Mouse (Mus musculus) intestine, embryonic 14.5 days (tissue): ENCODE data around the gene Scap. TPM values are rescaled to one million over a fixed set of nuclear protein-coding genes. Genes with fewer than 3 reads are reported as not detected.

Source experiments
- ATAC-seq: fragments of 200-750 bp; cut with Nextera tagmentation; replicated peaks from 2 replicates; pipeline ENCODE4 v1.8.0; 2017; ENCODE audit warnings: low read depth, moderate number of reproducible peaks, moderate TSS enrichment, moderate library complexity; ENCODE audit not compliant: low FRiP score, low TSS enrichment
- DNase-seq: peaks from one replicate; pipeline ENCODE4 v3.0.0-alpha.2; 2018; ENCODE audit warnings: low spot score
- H3K27ac ChIP-seq: fragments of 300-500 bp; sonication (generic); 2 replicates; pipeline ENCODE4 v1.5.1; 2014; ENCODE audit warnings: low read depth, mild to moderate bottlenecking, control low read depth
- H3K27me3 ChIP-seq: fragments of 300-500 bp; sonication (generic); replicated peaks from 2 replicates; pipeline ENCODE4 v1.6.1; 2014; ENCODE audit warnings: low read length, control low read depth; ENCODE audit not compliant: control insufficient read depth, insufficient read depth
- H3K36me3 ChIP-seq: fragments of 300-500 bp; sonication (generic); 2 replicates; pipeline ENCODE4 v1.6.1; 2014; ENCODE audit warnings: low read length, control low read depth; ENCODE audit not compliant: control insufficient read depth, insufficient read depth
- H3K4me1 ChIP-seq: fragments of 300-500 bp; sonication (generic); replicated peaks from 2 replicates; pipeline ENCODE4 v1.6.1; 2014; ENCODE audit warnings: low read length, control low read depth, mixed read lengths; ENCODE audit not compliant: control insufficient read depth, insufficient read depth
- H3K4me2 ChIP-seq: fragments of 300-500 bp; sonication (generic); 2 replicates; pipeline ENCODE4 v1.6.1; 2014; ENCODE audit warnings: low read length
- H3K4me3 ChIP-seq: fragments of 300-500 bp; sonication (generic); 2 replicates; pipeline ENCODE4 v1.5.1; 2014; ENCODE audit warnings: low read depth, low read length, control low read depth, mixed read lengths
- H3K9ac ChIP-seq: fragments of 300-500 bp; sonication (generic); 2 replicates; pipeline ENCODE4 v1.6.1; 2014; ENCODE audit warnings: mild to moderate bottlenecking, low read length
- H3K9me3 ChIP-seq: fragments of 300-500 bp; sonication (generic); 2 replicates; pipeline ENCODE4 v1.6.1; 2016; ENCODE audit warnings: low read length, control low read depth; ENCODE audit not compliant: control insufficient read depth
- WGBS: fragments of 180-500 bp; shearing (Covaris S2); extraction: QIAGEN DNeasy Blood & Tissue Kit; methylation state at CpG from one replicate; pipeline ENCODE4 v1.1.7; 2014; 5-methylcytosine and 5-hydroxymethylcytosine counted together
- polyA plus RNA-seq: library from polyadenylated mRNA; unstranded; fragments of >200 nt; fragmentation: Nextera tagmentation; extraction: Ambion mirVana; gene quantifications from 2 replicates; pipeline ENCODE4 v1.2.1, GENCODE M21; 2014

Gene Scap
- polyA plus RNA-seq, 1 experiment from 2014 or later: 28.7 TPM

DNA sequence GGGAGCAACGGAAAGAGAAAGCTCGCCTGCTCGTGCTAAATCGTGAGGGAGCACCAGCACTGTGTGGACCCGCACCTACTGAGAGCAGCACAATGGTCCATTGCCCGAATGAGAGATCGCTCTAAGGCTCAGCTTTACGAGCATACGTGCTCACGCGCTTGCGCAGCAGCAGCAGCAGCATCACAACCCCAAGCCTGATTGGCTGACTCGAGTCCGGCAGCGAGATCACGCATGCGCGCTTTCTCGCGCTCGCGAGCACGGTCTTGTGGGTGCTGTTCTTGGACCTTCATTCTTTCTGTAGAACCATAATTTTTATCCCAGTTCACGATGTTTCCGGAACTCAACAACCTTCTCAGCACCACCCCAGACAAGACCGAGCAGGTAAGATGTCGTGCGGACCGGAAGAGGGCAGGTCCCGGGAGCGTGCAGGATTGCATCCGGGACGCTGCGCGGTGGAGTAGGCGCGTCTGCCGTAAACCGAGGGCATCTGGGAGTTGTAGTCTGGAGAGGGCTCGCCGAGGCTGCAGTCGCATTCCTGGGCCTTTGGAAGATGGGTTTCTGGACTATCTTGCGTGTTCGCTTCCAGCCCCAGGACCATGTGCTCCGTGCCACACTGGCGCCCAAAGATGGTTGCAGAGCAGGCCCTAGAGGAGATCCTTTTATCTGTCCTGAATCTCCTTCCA lies 28.0 kb upstream of the Scap start, which contains the start of gene Elp6:
TSS of gene Elp6 (plus strand) at position 205 of the 683 bp plus-strand sequence.
- H3K36me3 ChIP-seq: peaks cover 4% of the 10 kb centered on the region
- H3K27me3 ChIP-seq: no peaks in the 10 kb centered on the region
- peak; percentile 98 for ATAC-seq
- under 1% methylated on average over 46 of the region's 46 CpGs for WGBS
- 0 out of 2 replicates have a peak, but pooled peaks cover 5% of the 10 kb centered on the region for H3K9me3 ChIP-seq
- H3K27ac ChIP-seq: peak within 1 kb of the TSS; percentile 92
- no peaks in the 10 kb centered on the region for H3K4me1 ChIP-seq
- peak; percentile 97 for DNase-seq
- H3K9ac ChIP-seq: peak within 1 kb of the TSS; percentile 54
- H3K4me3 ChIP-seq: peak within 1 kb of the TSS; percentile 60
- peak within 1 kb of the TSS; percentile 71 for H3K4me2 ChIP-seq

DNA sequence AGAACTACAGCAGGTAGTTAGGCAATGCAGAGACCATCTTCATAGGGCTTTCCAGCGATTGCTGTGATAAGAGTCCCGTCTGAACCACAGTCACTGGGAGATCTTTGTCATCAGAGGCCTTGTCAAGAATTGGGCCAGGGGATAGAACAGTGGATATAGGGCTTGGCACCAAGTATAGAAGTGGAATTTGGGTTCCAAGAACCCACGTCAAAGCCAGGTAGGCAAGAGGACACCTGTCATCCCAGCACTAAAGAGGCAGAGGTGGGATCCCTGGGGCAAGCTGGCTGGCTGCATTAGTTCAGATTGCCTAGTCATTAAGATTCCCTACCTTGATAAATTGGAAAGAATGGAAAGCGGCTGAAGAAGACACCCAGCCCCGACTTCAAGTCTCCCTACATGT lies 26.7 kb upstream of the Scap start:
- no peak for ATAC-seq
- peaks cover 16% of the 10 kb centered on the region for H3K36me3 ChIP-seq
- H3K27me3 ChIP-seq: no peaks in the 10 kb centered on the region
- no peak overlapping the region for H3K27ac ChIP-seq
- H3K9me3 ChIP-seq: 0 out of 2 replicates have a peak, but pooled peaks cover 5% of the 10 kb centered on the region
- no peak overlapping the region for H3K4me2 ChIP-seq
- H3K4me1 ChIP-seq: no peaks in the 10 kb centered on the region
- H3K9ac ChIP-seq: no peak overlapping the region
- H3K4me3 ChIP-seq: no peak overlapping the region
- DNase-seq: no peak
- WGBS: 95% methylated on average over 5 of the region's 5 CpGs

- Histone ChIP-seq H3K9ac (no peak overlapping the region), H3K4me2 (no peak overlapping the region), H3K4me1 (no peaks in the 10 kb centered on the region), H3K9me3 (no peaks in the 10 kb centered on the region), H3K4me3 (no peak overlapping the region), H3K36me3 (peaks cover 63% of the 10 kb centered on the region), H3K27me3 (no peaks in the 10 kb centered on the region), H3K27ac (no peak overlapping the region)
- WGBS: 81% methylated on average over 5 of the region's 5 CpGs
- DNase-seq: no peak
- no peak for ATAC-seq
Measured at GRCm38 (mm10) chr9:110314706-110315105, 18.4 kb upstream of the Scap start.

GRCm38 (mm10) chr9:110315410-110315809 lies 17.7 kb upstream of the Scap start:
- DNase-seq (no peak), ATAC-seq (no peak)
- 89% methylated on average over 6 of the region's 6 CpGs for whole genome bisulfite sequencing
- no peak overlapping the region for H3K4me3 ChIP-seq
- no peaks in the 10 kb centered on the region for H3K9me3 ChIP-seq
- H3K36me3 ChIP-seq: peaks cover 64% of the 10 kb centered on the region
- no peaks in the 10 kb centered on the region for H3K4me1 ChIP-seq
- no peak overlapping the region for H3K4me2 ChIP-seq
- no peak overlapping the region for H3K9ac ChIP-seq
- no peak overlapping the region for H3K27ac ChIP-seq
- H3K27me3 ChIP-seq: no peaks in the 10 kb centered on the region

- ATAC-seq (no peak), DNase-seq (no peak)
- H3K27ac ChIP-seq: no peak overlapping the region
- H3K9me3 ChIP-seq: no peaks in the 10 kb centered on the region
- H3K9ac ChIP-seq: no peak overlapping the region
- H3K27me3 ChIP-seq: no peaks in the 10 kb centered on the region
- H3K4me2 ChIP-seq: no peak overlapping the region
- WGBS: 96% methylated on average over 8 of the region's 8 CpGs
- H3K4me1 ChIP-seq: no peaks in the 10 kb centered on the region
- peaks cover 64% of the 10 kb centered on the region for H3K36me3 ChIP-seq
- no peak overlapping the region for H3K4me3 ChIP-seq
Measured at GRCm38 (mm10) chr9:110315904-110316303, 17.2 kb upstream of the Scap start.

GRCm38 (mm10) chr9:110316503-110316902 lies 16.6 kb upstream of the Scap start:
- ATAC-seq: no peak
- Histone ChIP-seq H3K4me3 (no peak overlapping the region), H3K27ac (no peak overlapping the region), H3K4me1 (no peaks in the 10 kb centered on the region), H3K9me3 (no peaks in the 10 kb centered on the region), H3K27me3 (no peaks in the 10 kb centered on the region), H3K36me3 (peaks cover 64% of the 10 kb centered on the region), H3K4me2 (no peak overlapping the region), H3K9ac (no peak overlapping the region)
- no peak for DNase-seq
- WGBS: 93% methylated on average over 8 of the region's 8 CpGs

DNA sequence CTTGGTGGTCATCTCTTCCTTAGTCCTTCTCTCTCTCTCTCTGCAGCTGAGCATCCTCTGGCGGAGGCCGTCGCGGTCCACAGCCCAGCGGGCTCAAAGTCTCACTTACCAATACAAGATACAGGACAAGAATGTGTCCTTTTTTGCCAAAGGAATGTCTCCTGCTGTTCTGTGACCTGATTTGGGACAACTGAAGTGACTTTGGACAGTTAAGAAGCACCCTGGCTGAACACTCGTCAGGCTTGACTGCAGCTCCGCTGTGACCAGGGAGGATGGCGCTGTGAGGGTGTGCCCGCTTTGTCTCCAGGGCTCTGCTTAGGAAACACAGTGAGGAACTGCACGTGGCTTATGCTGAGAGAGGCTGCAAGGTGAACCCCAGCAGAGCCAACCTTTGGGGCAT lies 12.3 kb upstream of the Scap start:
- Histone ChIP-seq H3K36me3 (peaks cover 38% of the 10 kb centered on the region), H3K27me3 (no peaks in the 10 kb centered on the region), H3K9me3 (no peaks in the 10 kb centered on the region), H3K27ac (no peak overlapping the region), H3K4me2 (no peak overlapping the region), H3K4me3 (no peak overlapping the region), H3K4me1 (no peaks in the 10 kb centered on the region), H3K9ac (no peak overlapping the region)
- DNase-seq (no peak), ATAC-seq (no peak)
- 94% methylated on average over 10 of the region's 10 CpGs for WGBS

DNA sequence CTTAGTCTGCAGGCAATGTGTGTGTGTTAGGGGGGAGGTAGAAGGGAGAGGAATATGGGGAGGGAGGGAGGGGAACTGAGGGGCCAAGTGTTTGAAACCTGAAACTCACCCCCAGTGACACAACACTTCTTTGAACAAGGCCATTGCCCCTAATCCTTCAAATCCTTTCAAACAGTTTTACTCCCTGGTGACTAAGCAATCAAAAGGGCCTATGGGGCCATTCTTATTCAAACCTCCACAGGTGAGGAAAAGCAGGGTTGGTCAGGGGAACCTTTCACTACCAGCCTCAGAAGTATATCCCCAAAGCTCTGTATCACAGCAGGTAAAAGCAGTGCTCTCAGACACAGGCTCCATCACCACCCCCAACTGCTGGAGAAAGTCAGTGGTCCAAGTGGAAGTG lies 10.1 kb upstream of the Scap start:
- H3K4me3 ChIP-seq: no peak overlapping the region
- no peaks in the 10 kb centered on the region for H3K27me3 ChIP-seq
- DNase-seq (no peak), ATAC-seq (no peak)
- no peak overlapping the region for H3K27ac ChIP-seq
- H3K36me3 ChIP-seq: peaks cover 35% of the 10 kb centered on the region
- no peak overlapping the region for H3K4me2 ChIP-seq
- no peaks in the 10 kb centered on the region for H3K4me1 ChIP-seq
- H3K9me3 ChIP-seq: no peaks in the 10 kb centered on the region
- no peak overlapping the region for H3K9ac ChIP-seq

DNA sequence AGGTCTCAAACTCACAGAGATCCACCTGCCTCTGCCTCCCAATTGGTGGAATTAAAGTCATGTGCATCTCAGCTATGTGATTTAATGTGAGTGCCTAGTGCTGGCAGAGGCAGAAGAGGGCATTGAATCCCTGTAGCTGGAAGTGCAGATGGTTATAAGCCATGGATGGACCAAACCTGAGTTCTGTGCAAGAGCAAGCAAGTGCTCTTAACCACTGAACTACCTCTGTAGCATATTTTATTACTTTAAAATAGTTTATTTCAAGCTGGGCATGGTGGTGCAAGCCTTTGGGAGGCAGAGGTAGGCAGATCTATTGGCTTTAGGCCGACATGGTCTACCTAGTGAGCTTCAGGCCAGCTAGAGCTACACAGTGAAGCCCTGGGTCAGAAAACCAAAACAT lies 8.9 kb upstream of the Scap start:
- no peak overlapping the region for H3K9ac ChIP-seq
- no peak overlapping the region for H3K4me3 ChIP-seq
- 89% methylated on average over 1 of the region's 1 CpGs for WGBS
- no peak overlapping the region for H3K4me2 ChIP-seq
- H3K27ac ChIP-seq: no peak overlapping the region
- H3K36me3 ChIP-seq: peaks cover 28% of the 10 kb centered on the region
- DNase-seq (no peak), ATAC-seq (no peak)
- no peaks in the 10 kb centered on the region for H3K9me3 ChIP-seq
- no peaks in the 10 kb centered on the region for H3K4me1 ChIP-seq
- H3K27me3 ChIP-seq: no peaks in the 10 kb centered on the region
